Mouse (Mus musculus) neural tube, embryonic 12.5 days (tissue): ENCODE data around the gene Spp2. TPM values are rescaled to one million over a fixed set of nuclear protein-coding genes. Genes with fewer than 3 reads are reported as not detected.

ENCODE experiments used
- ATAC-seq: fragments of 200-750 bp; cut with Nextera tagmentation; 2 replicates; pipeline ENCODE4 v1.8.0; 2017; ENCODE audit warnings: low read depth, mild to moderate bottlenecking, moderate TSS enrichment, moderate library complexity; ENCODE audit not compliant: low FRiP score
- H3K27ac ChIP-seq: fragments of 300-500 bp; sonication (generic); 2 replicates; pipeline ENCODE4 v1.5.1; 2016
- H3K27me3 ChIP-seq: fragments of 300-500 bp; sonication (generic); replicated peaks from 2 replicates; pipeline ENCODE4 v1.6.1; 2016; ENCODE audit warnings: mild to moderate bottlenecking
- H3K36me3 ChIP-seq: fragments of 300-500 bp; sonication (generic); 2 replicates; pipeline ENCODE4 v1.6.1; 2016; ENCODE audit warnings: mild to moderate bottlenecking
- H3K4me1 ChIP-seq: fragments of 300-500 bp; sonication (generic); 2 replicates; pipeline ENCODE4 v1.6.1; 2016
- H3K4me2 ChIP-seq: fragments of 300-500 bp; sonication (generic); replicated peaks from 2 replicates; pipeline ENCODE4 v1.6.1; 2016; ENCODE audit warnings: mild to moderate bottlenecking
- H3K4me3 ChIP-seq: fragments of 300-500 bp; sonication (generic); 2 replicates; pipeline ENCODE4 v1.5.1; 2016
- H3K9ac ChIP-seq: fragments of 300-500 bp; sonication (generic); 2 replicates; pipeline ENCODE4 v1.6.1; 2016; ENCODE audit warnings: mild to moderate bottlenecking
- H3K9me3 ChIP-seq: fragments of 300-500 bp; sonication (generic); 2 replicates; pipeline ENCODE4 v1.6.1; 2016; ENCODE audit warnings: mild to moderate bottlenecking
- WGBS: fragments of 180-500 bp; shearing (Covaris S2); methylation state at CpG from one replicate; pipeline ENCODE4 v1.1.7; 2016; 5-methylcytosine and 5-hydroxymethylcytosine counted together
- polyA plus RNA-seq: library from polyadenylated mRNA; unstranded; fragments of >200 nt; fragmentation: Nextera tagmentation; extraction: Ambion mirVana; gene quantifications from 2 replicates; pipeline ENCODE4 v1.2.1, GENCODE M21; 2016

The Spp2 gene
- polyA plus RNA-seq, 1 experiment from 2014 or later = not detected

DNA sequence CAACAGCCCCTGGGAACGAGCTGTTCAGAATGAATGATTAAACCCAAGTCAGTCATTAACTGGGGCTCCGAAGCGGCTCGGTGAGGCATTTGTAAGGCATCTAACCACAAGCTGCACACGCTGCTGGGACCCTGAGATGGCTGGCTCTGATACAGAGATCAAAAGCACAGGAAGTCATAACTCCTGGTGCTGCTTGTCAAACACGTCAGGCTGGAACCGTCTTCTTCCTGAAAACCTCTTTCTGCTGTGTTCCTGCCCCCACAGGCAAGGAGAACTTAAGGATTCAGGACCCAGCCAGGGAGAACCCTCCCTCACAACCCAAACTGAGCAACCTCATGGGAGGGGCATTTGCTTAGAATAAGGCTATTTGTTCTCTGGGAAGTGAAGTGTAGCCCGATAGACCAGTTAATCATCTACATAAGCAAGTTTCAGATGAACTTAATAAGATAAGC lies 68.8 kb downstream of the Spp2 start:
- Histone ChIP-seq H3K27ac (no peak overlapping the region), H3K4me1 (peaks cover 9% of the 10 kb centered on the region; the same call in 1 of the 2 replicates)
- WGBS = 18% methylated on average over 8 of the region's 8 CpGs

More for the DNA sequence above, 68.8 kb downstream of the Spp2 start:
- H3K27me3 ChIP-seq = no peaks in the 10 kb centered on the region; the same call in 1 of the 2 replicates
- no peak overlapping the region for H3K4me3 ChIP-seq
- no peaks in the 10 kb centered on the region for H3K9me3 ChIP-seq
- H3K4me2 ChIP-seq = no peak overlapping the region
- ATAC-seq = no peak
- H3K9ac ChIP-seq = no peak overlapping the region
- no peaks in the 10 kb centered on the region for H3K36me3 ChIP-seq

Other genes with a start within 250 kb of the Spp2 start
- gene Ugt1a5, start 240.9 kb upstream of the Spp2 start, polyA plus RNA-seq = not detected in 2 replicates
- not detected in 2 replicates for gene Ugt1a2, start 206.4 kb upstream of the Spp2 start, polyA plus RNA-seq
- 16.4 and 17.7 TPM in 2 replicates for gene Dnajb3, start 201.2 kb upstream of the Spp2 start, polyA plus RNA-seq
- gene Ugt1a1, start 195.0 kb upstream of the Spp2 start, polyA plus RNA-seq = not detected in 2 replicates
- 1.3 and 1.5 TPM in 2 replicates for gene Mroh2a, start 180.0 kb upstream of the Spp2 start, polyA plus RNA-seq
- gene Hjurp, start 129.3 kb upstream of the Spp2 start, polyA plus RNA-seq = 134 and 135 TPM in 2 replicates
- gene Trpm8, start 129.3 kb upstream of the Spp2 start, polyA plus RNA-seq = not detected in 2 replicates
- gene Glrp1, start 103.1 kb downstream of the Spp2 start, polyA plus RNA-seq = not detected in 2 replicates